Mouse (Mus musculus) liver, postnatal 0 days (tissue): ENCODE measurements around the gene Map3k19. TPM values are rescaled to one million over a fixed set of nuclear protein-coding genes. Genes with fewer than 3 reads are reported as not detected.

Experiments
- ATAC-seq: fragments of 200-750 bp; cut with Nextera tagmentation; 2 replicates; pipeline ENCODE4 v1.8.0; 2017; ENCODE audit warnings: mild to moderate bottlenecking, moderate library complexity
- DNase-seq: peaks from one replicate; pipeline ENCODE4 v3.0.0-alpha.2; 2016
- H3K27ac ChIP-seq: fragments of 300-500 bp; sonication (generic); 2 replicates; pipeline ENCODE4 v1.5.1; 2014; ENCODE audit warnings: antibody characterized with exemption, moderate library complexity, mild to moderate bottlenecking, low read depth
- H3K27me3 ChIP-seq: fragments of 300-500 bp; sonication (generic); 2 replicates; pipeline ENCODE4 v1.6.1; 2014; ENCODE audit warnings: low read length, control low read depth, mixed read lengths; ENCODE audit not compliant: insufficient read depth
- H3K36me3 ChIP-seq: fragments of 300-500 bp; sonication (generic); replicated peaks from 2 replicates; pipeline ENCODE4 v1.6.1; 2014; ENCODE audit warnings: mild to moderate bottlenecking, control low read depth, low read length, moderate library complexity, mixed read lengths; ENCODE audit not compliant: insufficient read depth
- H3K4me1 ChIP-seq: fragments of 300-500 bp; sonication (generic); 2 replicates; pipeline ENCODE4 v1.6.1; 2014; ENCODE audit warnings: antibody characterized with exemption, mild to moderate bottlenecking, control low read depth; ENCODE audit not compliant: insufficient read depth
- H3K4me2 ChIP-seq: fragments of 300-500 bp; sonication (generic); 2 replicates; pipeline ENCODE4 v1.6.1; 2014; ENCODE audit warnings: low read depth, mild to moderate bottlenecking, low read length, moderate library complexity, mixed read lengths
- H3K4me3 ChIP-seq: fragments of 300-500 bp; sonication (generic); 2 replicates; pipeline ENCODE4 v1.5.1; 2014; ENCODE audit warnings: low read depth, low read length
- H3K9ac ChIP-seq: fragments of 300-500 bp; sonication (generic); replicated peaks from 2 replicates; pipeline ENCODE4 v1.6.1; 2014; ENCODE audit warnings: mild to moderate bottlenecking, moderate library complexity
- H3K9me3 ChIP-seq: fragments of 300-500 bp; sonication (generic); 2 replicates; pipeline ENCODE4 v1.6.1; 2016; ENCODE audit warnings: mild to moderate bottlenecking, control low read depth, low read length, mixed read lengths
- CTCF ChIP-seq: sonication (generic); IDR thresholded peaks from 2 replicates; pipeline ENCODE4 v1.5.1; 2016; ENCODE audit warnings: antibody characterized with exemption, low read depth
- EP300 ChIP-seq: IDR thresholded peaks from 2 replicates; pipeline ENCODE4 v1.6.1; 2016; ENCODE audit warnings: antibody characterized with exemption, low read depth, mild to moderate bottlenecking
- WGBS: fragments of 180-500 bp; shearing (Covaris S2); extraction: QIAGEN DNeasy Blood & Tissue Kit; methylation state at CpG from one replicate; pipeline ENCODE4 v1.1.7; 2014; ENCODE audit not compliant: insufficient replicate concordance; 5-methylcytosine and 5-hydroxymethylcytosine counted together
- polyA plus RNA-seq: library from polyadenylated mRNA; unstranded; fragments of >200 nt; fragmentation: Nextera tagmentation; extraction: Ambion mirVana; gene quantifications from 2 replicates; pipeline ENCODE4 v1.2.1, GENCODE M21; 2015

Map3k19 gene
- polyA plus RNA-seq, 1 experiment from 2014 or later = not detected

DNA sequence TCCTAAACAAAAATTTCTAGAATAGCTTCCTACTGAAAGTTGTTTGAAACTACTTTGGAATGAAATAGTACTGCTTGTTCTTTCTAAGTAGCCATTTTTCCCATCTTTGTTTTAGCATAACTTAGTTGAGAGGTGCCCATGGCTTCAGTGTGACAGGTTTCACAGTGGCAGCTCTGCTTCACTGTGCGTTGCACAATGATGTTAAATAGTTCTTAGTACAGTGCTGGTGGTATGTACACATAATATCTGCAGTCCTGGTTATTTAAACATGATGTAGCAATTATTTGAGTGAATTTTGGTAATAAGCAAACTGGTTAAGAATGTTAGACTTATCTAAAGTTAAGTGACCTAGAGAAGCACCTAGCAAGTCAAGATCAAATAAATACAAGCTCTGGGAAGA is 61.4 kb downstream of the Map3k19 start:
- no peaks in the 10 kb centered on the region for H3K27me3 ChIP-seq

DNA sequence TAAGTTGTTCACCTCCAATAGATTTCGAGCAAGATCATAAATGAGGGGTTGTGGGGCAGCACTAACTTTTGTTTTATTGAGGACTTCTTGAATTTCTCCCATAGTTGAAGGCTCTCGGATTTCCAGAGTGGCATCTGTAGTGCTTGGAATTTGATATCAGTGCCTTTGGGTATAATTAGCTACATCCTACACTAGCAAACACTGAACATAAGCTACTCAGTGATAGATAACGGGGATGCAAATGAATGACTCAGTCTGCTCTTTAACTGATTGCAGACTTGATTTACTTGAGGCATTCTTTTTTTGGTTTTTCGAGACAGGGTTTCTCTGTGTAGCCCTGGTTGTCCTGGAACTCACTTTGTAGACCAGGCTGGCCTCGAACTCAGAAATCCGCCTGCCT is 65.9 kb downstream of the Map3k19 start:
- H3K9me3 ChIP-seq = no peaks in the 10 kb centered on the region
- no peak overlapping the region for H3K9ac ChIP-seq
- no peak for ATAC-seq
- no peak overlapping the region for H3K4me3 ChIP-seq
- TF ChIP-seq CTCF (no peak), EP300 (no peak)
- H3K4me1 ChIP-seq = peaks cover 15% of the 10 kb centered on the region
- H3K27ac ChIP-seq = no peak overlapping the region
- no peak for DNase-seq
- WGBS = 80% methylated on average over 6 of the region's 6 CpGs
- no peak overlapping the region for H3K4me2 ChIP-seq
- H3K27me3 ChIP-seq = no peaks in the 10 kb centered on the region
- 0 out of 2 replicates have a peak, but pooled peaks cover 6% of the 10 kb centered on the region for H3K36me3 ChIP-seq

More for the DNA sequence above, 61.4 kb downstream of the Map3k19 start:
- 73% methylated on average over 1 of the region's 1 CpGs for WGBS
- Histone ChIP-seq H3K9me3 (no peaks in the 10 kb centered on the region), H3K27ac (no peak overlapping the region), H3K4me1 (no peaks in the 10 kb centered on the region; the same call in none of the 2 replicates), H3K9ac (no peak overlapping the region), H3K36me3 (peaks cover 19% of the 10 kb centered on the region), H3K4me3 (no peak overlapping the region), H3K4me2 (no peak overlapping the region)
- ATAC-seq (peak; percentile 67; the same call in 1 of the 2 replicates), DNase-seq (no peak)
- TF ChIP-seq CTCF (no peak), EP300 (no peak)

DNA sequence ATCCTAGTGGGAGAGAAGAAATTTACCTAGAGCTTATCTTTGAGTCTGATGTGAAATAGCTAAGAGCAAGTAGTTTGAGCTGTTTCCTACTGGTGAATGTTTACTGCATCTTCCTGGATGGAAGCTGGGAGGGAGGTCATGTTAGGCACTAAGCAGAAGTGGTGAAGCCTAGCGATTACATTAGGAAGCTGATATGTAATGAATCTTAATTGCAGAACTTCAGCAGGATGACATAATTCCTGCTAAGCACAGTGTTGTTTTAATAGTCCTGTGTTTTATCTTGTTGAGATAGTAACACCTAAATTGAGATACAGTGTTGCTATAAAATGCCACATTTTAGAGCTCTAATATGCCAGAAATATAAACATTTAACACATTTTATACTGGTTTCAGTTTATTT is 68.9 kb downstream of the Map3k19 start:
- H3K9me3 ChIP-seq = no peaks in the 10 kb centered on the region
- H3K27ac ChIP-seq = no peak overlapping the region
- H3K9ac ChIP-seq = no peak overlapping the region
- H3K4me1 ChIP-seq = peaks cover 30% of the 10 kb centered on the region
- ATAC-seq = no peak
- no peaks in the 10 kb centered on the region for H3K27me3 ChIP-seq
- H3K36me3 ChIP-seq = peaks cover 2% of the 10 kb centered on the region
- 32% methylated on average over 1 of the region's 1 CpGs for WGBS
- TF ChIP-seq EP300 = no peak
- no peak for TF ChIP-seq CTCF
- no peak overlapping the region for H3K4me3 ChIP-seq
- no peak overlapping the region for H3K4me2 ChIP-seq
- no peak for DNase-seq

DNA sequence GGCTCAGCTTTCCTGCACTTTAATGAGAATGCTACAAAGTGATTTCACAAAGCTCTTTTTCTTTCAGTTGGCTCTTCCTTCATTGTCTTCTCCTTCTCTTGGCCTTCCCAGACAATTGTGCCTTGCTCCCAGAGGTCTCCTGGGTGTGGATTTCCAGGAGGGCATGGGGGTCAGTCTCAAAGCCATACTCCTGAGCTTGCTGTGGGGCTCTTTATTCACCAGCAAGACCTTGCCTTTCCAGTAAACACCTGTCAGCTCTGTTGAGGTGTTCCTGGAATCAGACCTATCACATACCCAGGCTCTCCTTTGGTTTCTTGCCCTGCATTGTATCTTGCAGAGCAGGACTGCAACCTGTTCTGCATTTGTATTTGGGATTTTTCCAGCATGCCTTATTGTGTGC is 71.0 kb downstream of the Map3k19 start:
- ATAC-seq (no peak), DNase-seq (no peak)
- no peaks in the 10 kb centered on the region for H3K9me3 ChIP-seq
- H3K27ac ChIP-seq = no peak overlapping the region
- no peak overlapping the region for H3K9ac ChIP-seq
- H3K4me2 ChIP-seq = no peak overlapping the region
- H3K4me1 ChIP-seq = peaks cover 38% of the 10 kb centered on the region
- no peaks in the 10 kb centered on the region for H3K27me3 ChIP-seq
- TF ChIP-seq CTCF (no peak), EP300 (no peak)
- no peak overlapping the region for H3K4me3 ChIP-seq
- H3K36me3 ChIP-seq = peaks cover 2% of the 10 kb centered on the region

DNA sequence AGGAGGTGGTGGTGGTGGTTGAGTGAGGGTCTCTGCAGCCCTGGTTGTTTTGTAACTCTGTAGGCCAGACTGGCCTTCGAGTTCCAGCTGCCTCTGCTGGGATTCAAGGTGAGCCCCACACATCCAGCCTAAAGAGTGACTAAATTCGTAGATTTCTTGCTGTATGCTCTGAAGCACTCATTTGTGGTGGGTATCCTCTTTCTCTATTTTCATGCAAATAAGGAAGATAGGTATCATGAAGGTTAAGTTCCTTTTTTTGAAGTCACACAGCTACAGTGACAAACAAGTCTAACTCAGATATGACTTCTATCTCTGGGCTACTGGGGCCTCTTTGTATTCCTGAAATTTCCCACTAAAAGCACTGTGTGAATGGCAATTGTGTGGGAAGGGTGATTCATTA is 74.0 kb downstream of the Map3k19 start:
- H3K9me3 ChIP-seq = no peaks in the 10 kb centered on the region
- H3K36me3 ChIP-seq = peaks cover 2% of the 10 kb centered on the region
- H3K4me1 ChIP-seq = peaks cover 44% of the 10 kb centered on the region
- no peaks in the 10 kb centered on the region for H3K27me3 ChIP-seq
- H3K9ac ChIP-seq = no peak overlapping the region
- ATAC-seq (no peak), DNase-seq (no peak)
- WGBS = 47% methylated on average over 2 of the region's 2 CpGs
- no peak overlapping the region for H3K4me3 ChIP-seq
- H3K4me2 ChIP-seq = peak overlapping the region; percentile 16; the same call in 1 of the 2 replicates
- TF ChIP-seq CTCF = no peak
- no peak for TF ChIP-seq EP300
- no peak overlapping the region for H3K27ac ChIP-seq

DNA sequence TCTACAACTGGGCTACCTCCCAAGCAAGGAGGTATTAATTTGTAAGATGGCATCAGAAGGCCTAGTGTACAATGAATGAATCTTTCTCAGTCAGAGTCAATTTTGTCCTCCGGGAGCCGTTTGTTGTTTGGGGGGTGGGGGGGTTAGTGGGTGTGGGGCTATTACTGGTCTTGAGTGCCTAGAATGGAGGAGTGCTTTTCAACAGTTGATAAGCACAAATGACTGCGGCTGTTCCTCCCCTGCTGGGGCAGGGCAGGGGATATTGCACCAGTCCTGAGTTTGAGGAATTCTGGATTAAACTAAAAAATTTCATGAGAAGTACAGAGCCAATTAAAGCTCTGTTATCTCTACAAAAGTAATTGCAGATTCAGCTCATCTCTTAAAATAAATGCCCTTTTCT is 74.7 kb downstream of the Map3k19 start:
- Histone ChIP-seq H3K4me2 (no peak overlapping the region), H3K9ac (no peak overlapping the region), H3K27me3 (no peaks in the 10 kb centered on the region), H3K4me3 (no peak overlapping the region), H3K9me3 (no peaks in the 10 kb centered on the region), H3K4me1 (peaks cover 38% of the 10 kb centered on the region), H3K36me3 (peaks cover 2% of the 10 kb centered on the region), H3K27ac (no peak overlapping the region)
- 0 out of 2 replicates have a peak, but pooled peaks have one; percentile 21 for ATAC-seq
- DNase-seq = no peak
- WGBS = 22% methylated on average over 3 of the region's 3 CpGs
- TF ChIP-seq EP300 (no peak), CTCF (no peak)

DNA sequence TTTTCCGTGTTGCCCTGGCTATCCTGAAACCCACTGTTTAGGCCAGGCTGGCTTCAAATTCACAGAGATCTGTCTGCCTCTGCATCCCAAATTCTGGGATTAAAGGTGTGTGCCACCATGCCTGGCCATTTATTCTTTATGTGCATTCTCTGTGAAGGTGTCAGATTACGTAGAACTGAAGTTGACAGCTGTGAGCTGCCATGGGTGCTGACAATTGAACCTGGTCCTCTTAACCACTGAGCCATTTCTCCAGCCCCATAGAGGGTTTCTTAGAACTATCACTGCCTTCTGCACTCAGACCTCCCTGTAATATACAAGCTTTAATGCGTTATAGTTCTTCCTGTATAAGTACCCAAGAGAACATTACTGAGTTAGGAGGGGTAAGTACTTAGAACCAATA is 76.2 kb downstream of the Map3k19 start:
- ATAC-seq = no peak
- Histone ChIP-seq H3K9me3 (no peaks in the 10 kb centered on the region), H3K27me3 (no peaks in the 10 kb centered on the region), H3K4me1 (peaks cover 36% of the 10 kb centered on the region), H3K4me3 (no peak overlapping the region), H3K9ac (no peak overlapping the region), H3K27ac (no peak overlapping the region), H3K4me2 (no peak overlapping the region), H3K36me3 (peaks cover 2% of the 10 kb centered on the region)
- WGBS = 85% methylated on average over 3 of the region's 3 CpGs
- TF ChIP-seq EP300 (no peak), CTCF (no peak)
- no peak for DNase-seq
